Mouse (Mus musculus) midbrain, embryonic 13.5 days (tissue): ENCODE results near the gene Col6a1. TPM values are rescaled to one million over a fixed set of nuclear protein-coding genes. Genes with fewer than 3 reads are reported as not detected.
"Not testable (repeated sequence)": the region's sequence is repeated elsewhere in the genome, so short reads cannot be mapped to it uniquely, and the experiment has no call there.

Source experiments
- ATAC-seq: fragments of 200-750 bp; cut with Nextera tagmentation; 2 replicates; pipeline ENCODE4 v1.8.0; 2017; ENCODE audit warnings: mild to moderate bottlenecking, moderate TSS enrichment, moderate library complexity
- H3K27ac ChIP-seq: fragments of 300-500 bp; sonication (generic); 2 replicates; pipeline ENCODE4 v1.5.1; 2015; ENCODE audit warnings: inconsistent platforms, mild to moderate bottlenecking, moderate library complexity
- H3K27me3 ChIP-seq: fragments of 300-500 bp; sonication (generic); 2 replicates; pipeline ENCODE4 v1.6.1; 2015; ENCODE audit warnings: mild to moderate bottlenecking, inconsistent platforms
- H3K36me3 ChIP-seq: fragments of 300-500 bp; sonication (generic); 2 replicates; pipeline ENCODE4 v1.6.1; 2015; ENCODE audit warnings: mild to moderate bottlenecking, inconsistent platforms
- H3K4me1 ChIP-seq: fragments of 300-500 bp; sonication (generic); replicated peaks from 2 replicates; pipeline ENCODE4 v1.6.1; 2015; ENCODE audit warnings: inconsistent platforms
- H3K4me2 ChIP-seq: fragments of 300-500 bp; sonication (generic); replicated peaks from 2 replicates; pipeline ENCODE4 v1.6.1; 2015; ENCODE audit warnings: moderate library complexity, mild to moderate bottlenecking, inconsistent platforms
- H3K4me3 ChIP-seq: fragments of 300-500 bp; sonication (generic); replicated peaks from 2 replicates; pipeline ENCODE4 v1.5.1; 2015; ENCODE audit warnings: mild to moderate bottlenecking, inconsistent platforms
- H3K9ac ChIP-seq: fragments of 300-500 bp; sonication (generic); replicated peaks from 2 replicates; pipeline ENCODE4 v1.6.1; 2015; ENCODE audit warnings: mild to moderate bottlenecking, inconsistent platforms
- H3K9me3 ChIP-seq: fragments of 300-500 bp; sonication (generic); 2 replicates; pipeline ENCODE4 v1.6.1; 2016; ENCODE audit warnings: mild to moderate bottlenecking, inconsistent platforms
- WGBS: fragments of 180-500 bp; shearing (Covaris S2); methylation state at CpG from one replicate; pipeline ENCODE4 v1.1.7; 2015; 5-methylcytosine and 5-hydroxymethylcytosine counted together
- polyA plus RNA-seq: library from polyadenylated mRNA; unstranded; fragments of >200 nt; fragmentation: Nextera tagmentation; extraction: Ambion mirVana; gene quantifications from 2 replicates; pipeline ENCODE4 v1.2.1, GENCODE M21; 2015

The Col6a1 gene
- polyA plus RNA-seq, result 10.1 and 12.7 TPM in 2 replicates

DNA sequence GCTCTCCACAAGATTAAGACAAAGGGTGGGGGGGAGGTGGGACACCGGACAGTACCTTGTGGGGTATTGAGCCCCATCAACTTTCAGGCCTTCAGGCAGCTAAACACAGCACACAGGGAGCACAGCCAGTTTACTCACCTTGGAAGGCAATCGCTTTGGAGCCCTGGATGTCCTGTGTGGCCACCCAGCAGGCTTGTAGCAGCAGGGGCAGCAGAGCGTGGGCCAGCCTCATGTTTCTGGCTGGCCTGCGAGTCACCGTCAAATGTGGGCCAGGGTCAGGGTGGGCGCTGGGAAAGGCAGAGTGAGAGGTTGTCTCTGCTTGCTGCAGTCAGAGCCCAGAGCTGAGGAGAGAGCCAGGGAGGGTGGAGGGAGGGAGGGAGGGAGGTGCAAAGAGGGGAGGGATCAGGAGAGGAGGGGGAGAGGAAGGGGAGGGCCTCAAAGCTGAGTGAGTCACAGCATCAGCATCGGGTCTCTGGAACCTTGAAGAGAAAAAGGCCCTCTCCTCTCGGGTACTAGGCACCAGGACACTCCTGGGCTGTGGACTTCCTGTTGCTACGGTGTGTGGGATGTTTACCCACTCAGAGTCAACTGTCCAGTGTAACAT is at the start of gene Col6a1:
Gene Col6a1, minus strand, starts transcription at position 487 of the 604 bp plus-strand sequence.
- Histone ChIP-seq H3K4me1 (0 out of 2 replicates have a peak, but pooled peaks cover 4% of the 10 kb centered on the region), H3K27ac (no peak within 1 kb of the TSS), H3K9ac (no peak within 1 kb of the TSS), H3K27me3 (no peaks in the 10 kb centered on the region), H3K4me2 (no peak within 1 kb of the TSS), H3K9me3 (no peaks in the 10 kb centered on the region), H3K36me3 (no peaks in the 10 kb centered on the region), H3K4me3 (no peak within 1 kb of the TSS)
- 29% methylated on average over 9 of the region's 9 CpGs for WGBS
- no peak for ATAC-seq

DNA sequence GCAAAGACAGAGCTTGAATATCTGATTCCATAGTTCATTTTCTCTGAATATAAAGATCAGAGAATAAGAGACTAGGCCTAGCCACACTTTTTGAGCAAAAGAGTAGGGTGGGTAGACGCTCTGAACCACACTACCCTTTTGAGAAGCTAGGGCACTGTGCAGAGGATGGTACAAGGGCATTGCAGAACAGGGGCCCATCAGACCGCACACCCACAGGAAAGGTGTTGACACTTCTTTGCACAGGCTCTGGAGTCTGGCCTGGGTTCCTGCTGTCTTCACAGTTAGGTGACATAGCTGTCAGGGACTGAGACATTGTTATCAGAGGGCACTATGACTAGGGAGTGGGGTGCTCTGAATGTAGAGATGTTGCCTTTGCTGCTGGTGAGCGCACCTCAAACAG is 45.7 kb upstream of the Col6a1 start:
- 93% methylated on average over 3 of the region's 3 CpGs for WGBS
- H3K9ac ChIP-seq, result no peak overlapping the region
- no peak for ATAC-seq
- no peaks in the 10 kb centered on the region for H3K9me3 ChIP-seq
- no peaks in the 10 kb centered on the region for H3K27me3 ChIP-seq
- no peak overlapping the region for H3K4me3 ChIP-seq
- H3K27ac ChIP-seq, result no peak overlapping the region
- no peaks in the 10 kb centered on the region for H3K4me1 ChIP-seq
- H3K36me3 ChIP-seq, result peaks cover 36% of the 10 kb centered on the region
- no peak overlapping the region for H3K4me2 ChIP-seq

DNA sequence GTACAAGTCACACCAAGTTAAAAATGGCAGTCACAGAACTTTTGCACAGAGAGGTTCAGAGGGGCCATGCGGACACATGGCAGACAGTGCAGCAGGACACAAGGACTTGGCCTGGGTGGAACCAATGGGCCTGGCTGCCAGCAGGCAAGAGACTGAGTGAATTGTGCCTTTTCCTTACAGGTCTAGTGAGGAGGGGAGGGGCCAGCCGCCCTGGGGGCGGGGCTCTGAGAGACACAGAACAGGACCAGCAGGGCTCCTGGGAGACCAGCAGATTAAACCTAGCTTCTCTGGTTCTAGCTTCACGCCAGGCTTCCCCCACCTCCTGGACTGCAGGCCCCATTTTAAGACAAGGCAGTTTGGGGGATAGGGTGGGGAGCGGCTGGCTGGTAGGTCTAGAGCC is 45.1 kb upstream of the Col6a1 start:
- Histone ChIP-seq H3K36me3 (peaks cover 40% of the 10 kb centered on the region), H3K9ac (no peak overlapping the region), H3K4me1 (no peaks in the 10 kb centered on the region), H3K9me3 (no peaks in the 10 kb centered on the region), H3K27ac (no peak overlapping the region), H3K4me3 (no peak overlapping the region), H3K4me2 (no peak overlapping the region), H3K27me3 (no peaks in the 10 kb centered on the region)
- 55% methylated on average over 5 of the region's 5 CpGs for WGBS
- no peak for ATAC-seq

DNA sequence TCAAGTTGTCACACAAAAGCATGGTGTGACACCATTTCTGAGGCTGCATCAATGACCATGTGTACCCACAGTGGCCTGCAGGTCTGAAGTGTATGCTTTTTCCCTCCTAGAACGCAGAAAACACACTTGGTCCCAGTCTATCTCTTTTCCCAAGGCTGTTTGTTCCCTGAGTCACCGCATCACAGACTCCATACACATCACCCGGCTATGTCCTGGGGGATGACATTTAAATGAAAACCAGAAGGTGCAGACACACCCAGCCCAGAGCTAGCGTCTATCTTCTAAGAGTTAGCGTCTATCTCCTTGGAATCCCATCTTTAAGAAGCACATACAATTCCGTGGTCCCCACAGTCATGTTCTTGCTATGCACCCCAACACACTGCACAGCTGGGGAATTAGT is 43.6 kb upstream of the Col6a1 start:
- no peaks in the 10 kb centered on the region for H3K4me1 ChIP-seq
- WGBS, result 94% methylated on average over 6 of the region's 6 CpGs
- H3K36me3 ChIP-seq, result peaks cover 50% of the 10 kb centered on the region
- no peak overlapping the region for H3K4me3 ChIP-seq
- H3K27me3 ChIP-seq, result no peaks in the 10 kb centered on the region
- no peak overlapping the region for H3K27ac ChIP-seq
- H3K9ac ChIP-seq, result no peak overlapping the region
- H3K4me2 ChIP-seq, result no peak overlapping the region
- no peaks in the 10 kb centered on the region for H3K9me3 ChIP-seq
- no peak for ATAC-seq

DNA sequence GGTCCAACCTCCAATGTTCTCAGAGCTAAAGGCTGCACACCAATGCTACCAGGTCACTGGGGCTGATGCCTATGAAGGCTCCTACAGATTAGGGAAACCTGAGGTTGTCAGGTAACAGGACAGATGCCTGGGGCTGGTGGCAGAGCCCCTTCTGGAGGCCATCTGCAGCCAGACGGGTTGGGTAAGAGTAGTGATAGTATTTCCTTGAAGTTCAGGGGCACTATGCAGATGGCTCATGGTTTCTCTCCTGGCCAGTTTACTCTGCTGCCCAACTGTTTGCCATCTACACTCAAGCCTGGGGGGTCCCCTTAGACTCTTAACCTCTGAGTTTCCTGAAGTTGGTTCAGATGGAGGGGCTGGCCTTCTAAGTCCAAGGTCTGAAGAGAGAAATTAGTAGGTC is 40.2 kb upstream of the Col6a1 start:
- no peak overlapping the region for H3K4me3 ChIP-seq
- WGBS, result 91% methylated on average over 1 of the region's 1 CpGs
- H3K9me3 ChIP-seq, result no peaks in the 10 kb centered on the region
- peaks cover 48% of the 10 kb centered on the region for H3K36me3 ChIP-seq
- no peaks in the 10 kb centered on the region for H3K4me1 ChIP-seq
- no peaks in the 10 kb centered on the region for H3K27me3 ChIP-seq
- ATAC-seq, result no peak
- no peak overlapping the region for H3K9ac ChIP-seq
- H3K27ac ChIP-seq, result no peak overlapping the region
- no peak overlapping the region for H3K4me2 ChIP-seq

DNA sequence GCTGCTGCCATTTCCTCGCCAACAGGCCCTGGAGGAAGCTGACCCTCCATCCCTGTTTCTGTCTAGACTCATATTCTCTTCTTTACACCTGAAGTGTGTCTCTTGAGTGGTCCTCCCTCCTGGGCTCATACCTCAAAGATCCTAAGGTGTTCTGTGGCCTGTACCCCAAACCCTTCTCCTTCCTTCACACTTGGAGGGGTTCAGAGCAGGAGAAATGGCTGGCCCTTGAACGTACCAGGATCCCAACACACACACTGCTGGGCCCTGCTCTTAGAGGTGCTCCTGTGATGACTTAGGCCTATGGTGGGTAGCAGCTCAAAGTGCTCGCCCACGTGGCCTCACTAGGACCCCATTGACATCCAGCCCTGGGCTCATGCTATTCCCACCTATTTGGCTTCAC is 39.0 kb upstream of the Col6a1 start:
- Histone ChIP-seq H3K4me3 (no peak overlapping the region), H3K36me3 (peaks cover 42% of the 10 kb centered on the region), H3K27me3 (no peaks in the 10 kb centered on the region), H3K4me2 (no peak overlapping the region), H3K9me3 (no peaks in the 10 kb centered on the region), H3K4me1 (no peaks in the 10 kb centered on the region), H3K27ac (no peak overlapping the region), H3K9ac (no peak overlapping the region)
- 91% methylated on average over 4 of the region's 4 CpGs for WGBS
- no peak for ATAC-seq

DNA sequence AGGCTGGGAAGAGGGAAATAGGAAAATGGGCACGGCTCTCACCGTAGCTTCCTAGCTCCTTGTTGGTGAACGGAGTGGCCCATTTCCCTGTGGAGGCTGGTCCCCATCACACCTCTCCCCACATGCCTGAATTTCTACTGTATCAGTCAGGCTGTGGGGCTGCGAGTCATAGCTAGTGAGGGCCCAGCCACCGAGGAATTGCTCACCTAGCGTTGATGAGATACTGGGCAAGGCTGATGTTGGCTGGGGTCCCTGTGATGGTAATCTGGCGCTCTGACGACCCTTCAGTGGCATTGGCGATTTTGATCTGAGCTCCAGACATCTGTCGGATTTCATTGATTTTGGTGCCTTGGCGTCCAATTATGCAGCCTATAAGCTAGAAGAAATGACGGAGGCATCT is 37.0 kb upstream of the Col6a1 start:
- H3K27ac ChIP-seq, result no peak overlapping the region
- no peak for ATAC-seq
- peaks cover 44% of the 10 kb centered on the region for H3K36me3 ChIP-seq
- 95% methylated on average over 12 of the region's 12 CpGs for WGBS
- no peak overlapping the region for H3K9ac ChIP-seq
- H3K4me3 ChIP-seq, result no peak overlapping the region
- no peaks in the 10 kb centered on the region for H3K4me1 ChIP-seq
- H3K9me3 ChIP-seq, result no peaks in the 10 kb centered on the region
- H3K4me2 ChIP-seq, result no peak overlapping the region
- no peaks in the 10 kb centered on the region for H3K27me3 ChIP-seq

DNA sequence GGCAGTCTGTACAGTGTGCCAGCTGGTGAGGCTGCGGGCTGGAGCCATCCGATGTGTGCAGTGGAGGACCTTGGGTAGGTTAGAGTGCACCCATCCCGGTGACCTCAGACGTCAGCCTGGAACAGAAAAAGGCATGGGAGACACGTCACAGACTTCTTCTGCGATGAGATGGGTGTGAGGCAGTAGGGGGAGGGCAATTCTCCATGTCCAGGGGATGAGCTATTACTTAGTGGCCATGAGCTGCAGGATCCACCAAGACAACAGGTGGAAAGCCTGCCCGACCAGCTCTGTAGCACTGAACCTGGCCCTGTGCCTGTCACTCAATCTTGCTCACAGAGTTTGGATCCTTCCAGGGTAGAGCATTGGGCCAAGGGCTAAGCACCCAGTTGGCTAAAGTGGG is 36.4 kb upstream of the Col6a1 start:
- no peaks in the 10 kb centered on the region for H3K27me3 ChIP-seq
- no peaks in the 10 kb centered on the region for H3K4me1 ChIP-seq
- H3K4me2 ChIP-seq, result no peak overlapping the region
- H3K9me3 ChIP-seq, result no peaks in the 10 kb centered on the region
- peaks cover 40% of the 10 kb centered on the region for H3K36me3 ChIP-seq
- H3K27ac ChIP-seq, result no peak overlapping the region
- H3K4me3 ChIP-seq, result no peak overlapping the region
- H3K9ac ChIP-seq, result no peak overlapping the region
- 95% methylated on average over 7 of the region's 7 CpGs for WGBS
- no peak for ATAC-seq

DNA sequence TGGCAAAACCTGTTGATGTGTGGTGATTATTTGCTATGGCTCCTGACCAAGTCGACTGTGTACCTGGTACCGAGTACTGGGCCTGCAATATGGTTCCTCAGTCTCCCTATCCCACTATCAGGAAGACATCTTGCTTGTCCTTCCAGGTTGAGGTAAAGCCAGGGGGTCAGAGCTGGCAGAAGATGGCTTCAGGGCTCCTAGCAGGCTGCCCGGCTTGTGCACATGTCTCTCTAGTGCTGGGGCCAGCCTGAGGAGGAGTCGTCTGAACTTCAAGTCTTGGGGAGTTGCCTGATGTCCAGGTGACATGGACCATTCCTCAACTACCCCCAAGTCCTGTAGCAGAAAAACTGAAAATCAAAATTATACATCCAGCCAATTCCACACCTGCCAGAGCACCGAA is 33.9 kb upstream of the Col6a1 start:
- 95% methylated on average over 5 of the region's 5 CpGs for WGBS
- Histone ChIP-seq H3K36me3 (peaks cover 18% of the 10 kb centered on the region), H3K27me3 (no peaks in the 10 kb centered on the region), H3K27ac (no peak overlapping the region), H3K4me3 (no peak overlapping the region), H3K4me2 (no peak overlapping the region), H3K9ac (no peak overlapping the region), H3K4me1 (no peaks in the 10 kb centered on the region), H3K9me3 (no peaks in the 10 kb centered on the region)
- no peak for ATAC-seq

DNA sequence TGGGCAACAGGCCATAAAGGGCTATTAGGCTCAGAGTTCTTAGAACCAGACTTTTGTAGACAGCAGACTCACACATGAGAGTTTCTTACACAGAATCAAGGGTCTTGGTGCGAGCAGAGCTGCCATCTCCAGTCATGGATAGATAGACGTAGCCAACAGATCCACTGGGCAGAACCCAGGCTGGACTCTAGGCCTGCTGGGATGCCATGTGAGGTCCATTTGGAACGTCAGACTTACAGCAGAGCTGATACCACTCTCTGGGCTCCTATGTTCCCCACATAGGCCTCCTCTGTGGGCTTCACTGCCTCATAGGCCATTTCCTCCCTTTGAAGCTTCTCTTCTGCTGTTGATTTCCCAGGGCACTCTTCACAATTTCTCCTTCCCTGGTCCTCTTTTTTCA is 27.7 kb upstream of the Col6a1 start:
- no peaks in the 10 kb centered on the region for H3K36me3 ChIP-seq
- no peak overlapping the region for H3K4me3 ChIP-seq
- ATAC-seq, result no peak
- H3K27ac ChIP-seq, result no peak overlapping the region
- no peaks in the 10 kb centered on the region for H3K9me3 ChIP-seq
- no peak overlapping the region for H3K9ac ChIP-seq
- no peaks in the 10 kb centered on the region for H3K4me1 ChIP-seq
- 92% methylated on average over 3 of the region's 3 CpGs for WGBS
- H3K27me3 ChIP-seq, result no peaks in the 10 kb centered on the region
- no peak overlapping the region for H3K4me2 ChIP-seq

DNA sequence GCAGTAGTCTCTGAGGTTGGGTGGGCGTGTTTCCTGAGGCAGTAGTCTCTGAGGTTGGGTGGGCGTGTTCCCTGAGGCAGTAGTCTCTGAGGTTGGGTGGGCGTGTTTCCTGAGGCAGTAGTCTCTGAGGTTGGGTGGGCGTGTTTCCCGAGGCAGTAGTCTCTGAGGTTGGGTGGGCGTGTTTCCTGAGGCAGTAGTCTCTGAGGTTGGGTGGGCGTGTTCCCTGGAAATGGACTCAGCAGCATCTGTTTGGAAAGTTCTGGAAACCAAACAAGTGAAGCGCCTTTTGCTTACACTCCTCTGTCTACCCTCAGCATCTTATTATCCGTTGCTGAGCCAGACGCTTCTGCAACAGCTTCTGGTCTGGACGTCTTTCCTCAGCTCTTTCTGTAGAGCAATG is 18.3 kb upstream of the Col6a1 start:
- not testable (repeated sequence) for H3K9ac ChIP-seq, H3K4me3 ChIP-seq, H3K4me1 ChIP-seq, H3K4me2 ChIP-seq, H3K36me3 ChIP-seq, H3K9me3 ChIP-seq, H3K27ac ChIP-seq, ATAC-seq, H3K27me3 ChIP-seq
- WGBS, result 67% methylated on average over 11 of the region's 11 CpGs

DNA sequence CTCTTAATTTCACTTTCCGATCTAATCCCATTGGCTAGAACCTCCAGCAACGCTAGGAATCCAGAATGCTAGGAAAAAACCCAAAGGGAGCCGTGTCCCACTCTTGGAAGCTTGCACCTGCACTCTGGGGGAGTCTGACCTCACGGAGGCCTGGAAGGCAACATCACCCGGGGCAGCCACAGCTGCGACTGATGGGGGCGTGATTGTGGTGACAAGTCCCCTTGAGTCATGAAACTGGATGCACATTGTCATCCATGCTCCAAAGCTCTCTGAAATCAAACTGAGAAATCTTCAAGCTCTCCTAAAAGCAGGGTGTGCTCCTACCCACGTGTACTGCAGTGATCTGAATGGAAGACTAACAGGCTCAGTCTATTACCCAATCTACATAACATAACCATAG is 10.8 kb upstream of the Col6a1 start:
- Histone ChIP-seq H3K4me1 (peaks cover 19% of the 10 kb centered on the region), H3K9ac (no peak overlapping the region), H3K36me3 (no peaks in the 10 kb centered on the region), H3K4me3 (no peak overlapping the region), H3K27me3 (no peaks in the 10 kb centered on the region), H3K4me2 (no peak overlapping the region), H3K27ac (no peak overlapping the region), H3K9me3 (no peaks in the 10 kb centered on the region)
- ATAC-seq, result no peak
- 66% methylated on average over 8 of the region's 8 CpGs for WGBS

DNA sequence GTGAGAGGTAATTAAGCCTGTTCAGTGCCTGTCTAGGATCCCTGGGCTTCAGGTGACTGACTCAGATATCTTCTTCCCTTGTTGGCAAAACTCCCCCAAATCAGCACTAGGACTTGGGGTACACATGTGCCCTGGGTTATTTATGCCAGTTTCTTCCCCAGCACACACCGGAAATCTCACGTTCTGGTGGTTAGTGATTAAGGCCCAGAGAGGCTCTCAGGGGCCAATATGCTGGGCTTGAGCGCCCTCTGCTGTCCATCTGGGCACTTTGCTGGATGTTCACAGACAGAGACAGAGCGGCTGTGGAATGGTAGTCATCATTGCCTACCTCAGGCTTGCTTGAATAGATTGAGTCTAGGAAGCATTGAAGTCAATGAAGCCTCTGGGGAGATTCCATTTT is 9.0 kb upstream of the Col6a1 start:
- Histone ChIP-seq H3K9me3 (no peaks in the 10 kb centered on the region), H3K27me3 (no peaks in the 10 kb centered on the region), H3K36me3 (no peaks in the 10 kb centered on the region), H3K4me1 (peaks cover 23% of the 10 kb centered on the region), H3K4me3 (no peak overlapping the region), H3K27ac (no peak overlapping the region), H3K9ac (no peak overlapping the region), H3K4me2 (no peak overlapping the region)
- WGBS, result 3% methylated on average over 4 of the region's 4 CpGs
- peak; percentile 77 for ATAC-seq
